Mouse (Mus musculus) cerebellum, postnatal 10 days (tissue): ENCODE measurements at regions not wholly inside any gene's neighbourhood (a gene's known extent, or its start where the extent isn't known, plus 50 kb on each side); places are given as distances from the start of the nearest gene placed in this dataset.

ENCODE experiments used
- DNase-seq, 2 experiments: peaks; one replicate each; pipeline ENCODE4 v3.0.0; 2021; ENCODE audit warnings: mixed read lengths in 2 of 2

DNA sequence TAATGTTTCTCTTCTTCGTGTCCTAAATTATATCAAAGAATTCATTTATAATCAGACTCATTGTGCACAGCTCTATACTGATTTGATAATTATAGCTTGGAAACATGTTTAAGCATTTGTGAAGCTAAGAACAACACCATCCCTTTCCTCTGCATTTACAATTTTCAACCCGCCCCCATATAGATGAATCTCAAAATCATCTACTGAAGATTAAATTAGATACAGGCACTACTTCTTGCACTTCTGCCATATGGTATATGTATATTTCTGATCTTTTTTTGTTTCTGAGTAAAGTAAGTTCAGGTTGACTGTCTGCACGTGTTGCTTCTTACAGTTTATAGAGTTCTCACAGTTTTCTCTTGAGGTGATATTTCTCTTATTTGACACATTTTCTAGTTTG is 583.1 kb upstream of the C030005K15Rik start:
- no peak for DNase-seq

GRCm38 (mm10) chr10:98311403-98311802 is 584.8 kb upstream of the C030005K15Rik start:
- no peak for DNase-seq

GRCm38 (mm10) chr10:98318416-98318815 is 591.9 kb upstream of the C030005K15Rik start:
- no peak for DNase-seq

GRCm38 (mm10) chr10:98323846-98324245 is 590.4 kb upstream of the Atp2b1 start:
- DNase-seq: peak; percentile 67 to 78

GRCm38 (mm10) chr10:98324591-98324990 is 589.6 kb upstream of the Atp2b1 start:
- DNase-seq: no peak

DNA sequence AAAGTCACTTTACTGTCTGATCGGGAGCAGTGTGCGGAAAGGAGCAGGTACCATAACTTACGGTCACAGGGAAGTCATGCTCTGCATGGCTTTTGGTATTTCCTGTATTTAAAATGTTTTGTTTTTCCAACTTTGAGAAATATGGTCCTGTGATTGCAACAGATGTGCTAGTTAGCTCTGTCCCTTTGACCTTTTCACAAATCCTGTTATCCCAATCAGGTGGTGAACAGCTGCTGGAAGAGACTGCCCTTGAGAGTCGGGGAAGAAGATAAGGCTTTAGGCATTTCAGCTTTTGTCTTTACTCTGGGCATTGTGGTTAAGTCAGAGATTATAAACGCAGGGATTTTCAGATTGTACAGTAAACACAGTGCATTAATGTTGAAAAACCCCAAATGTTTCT is 588.5 kb upstream of the Atp2b1 start:
- no peak for DNase-seq

GRCm38 (mm10) chr10:98332682-98333081 is 581.5 kb upstream of the Atp2b1 start:
- DNase-seq: peak; percentile 25 to 32

DNA sequence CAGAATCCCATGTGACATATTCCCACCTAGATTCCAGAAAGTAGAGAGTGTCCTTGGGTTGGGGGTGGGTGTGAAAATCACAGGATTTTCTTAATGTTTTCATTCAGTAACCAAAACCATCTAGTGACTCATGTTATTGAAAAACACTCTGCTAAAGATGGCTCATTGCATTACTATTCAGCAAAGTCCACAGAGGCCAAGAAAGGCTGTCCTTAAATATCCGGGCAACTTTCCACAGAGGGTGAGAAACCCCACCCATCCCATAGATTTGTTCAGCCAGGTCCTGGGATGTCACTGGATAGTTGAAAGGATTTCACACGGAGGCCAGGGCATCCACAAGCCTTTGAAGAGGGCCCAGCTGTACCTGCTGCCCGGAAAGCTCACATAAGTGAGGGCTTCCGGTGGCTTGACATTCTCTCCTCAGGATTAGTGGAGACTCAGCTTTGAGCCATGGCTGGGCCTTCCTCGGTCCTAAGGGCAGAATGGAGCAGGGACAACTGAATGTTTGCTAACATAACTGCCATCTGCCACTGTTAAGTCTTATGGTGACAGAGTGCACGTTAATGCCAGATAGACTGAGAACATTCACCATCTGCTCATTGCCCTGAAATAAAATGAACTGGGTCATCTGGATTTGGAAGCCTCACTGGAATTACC is 580.7 kb upstream of the Atp2b1 start:
- DNase-seq: peak; percentile 80 to 81

DNA sequence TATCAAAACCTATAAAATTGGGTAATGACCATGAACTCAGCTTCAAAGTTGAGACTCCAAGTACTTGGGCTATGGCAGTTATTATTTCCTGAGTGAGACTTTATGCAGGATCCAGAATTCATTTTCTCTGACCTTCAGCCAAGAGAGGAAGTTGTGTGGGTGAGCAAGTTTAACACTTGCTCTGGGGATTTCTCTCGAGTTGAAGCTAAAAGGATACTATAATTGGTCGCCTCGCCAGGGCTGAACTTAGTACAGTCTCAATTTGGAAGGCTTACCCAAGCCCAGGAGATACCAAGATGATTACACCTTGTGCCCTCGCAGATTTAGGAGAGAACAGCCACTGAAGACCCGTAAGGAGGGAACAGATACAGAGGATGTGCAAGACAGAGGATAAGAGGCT is 570.4 kb upstream of the Atp2b1 start:
- DNase-seq: no peak

- DNase-seq: peak; percentile 78 to 83
These were observed 564.7 kb upstream of the Atp2b1 start for GRCm38 (mm10) chr10:98349466-98349865.

GRCm38 (mm10) chr10:98350318-98350926 is 563.8 kb upstream of the Atp2b1 start:
- no peak for DNase-seq

GRCm38 (mm10) chr10:98352061-98352460 is 562.1 kb upstream of the Atp2b1 start:
- DNase-seq: no peak

GRCm38 (mm10) chr10:98354486-98354885 is 559.7 kb upstream of the Atp2b1 start:
- DNase-seq: no peak

GRCm38 (mm10) chr10:98364604-98365003 is 549.6 kb upstream of the Atp2b1 start:
- no peak for DNase-seq

- DNase-seq: no peak
These were observed 541.6 kb upstream of the Atp2b1 start for GRCm38 (mm10) chr10:98372561-98372960.

DNA sequence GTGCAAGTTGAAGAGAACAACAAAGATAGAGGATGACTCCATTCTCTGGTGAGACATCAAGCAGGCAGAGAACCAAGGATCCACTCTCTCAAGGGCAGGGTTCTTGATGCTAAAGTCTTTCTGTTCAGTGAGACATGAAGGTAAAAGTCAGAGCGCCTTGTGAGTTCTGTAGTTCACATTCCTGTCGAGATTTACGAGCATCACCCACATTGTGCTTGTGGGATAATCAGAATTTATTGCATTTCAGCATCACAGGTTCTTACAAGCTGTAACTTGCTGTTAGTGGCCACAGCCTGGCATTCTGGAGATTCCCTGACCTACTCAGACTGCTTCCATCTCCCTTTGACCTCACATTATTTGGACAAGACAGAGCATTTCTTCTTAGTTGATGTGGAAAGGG is 540.9 kb upstream of the Atp2b1 start:
- no peak for DNase-seq

DNA sequence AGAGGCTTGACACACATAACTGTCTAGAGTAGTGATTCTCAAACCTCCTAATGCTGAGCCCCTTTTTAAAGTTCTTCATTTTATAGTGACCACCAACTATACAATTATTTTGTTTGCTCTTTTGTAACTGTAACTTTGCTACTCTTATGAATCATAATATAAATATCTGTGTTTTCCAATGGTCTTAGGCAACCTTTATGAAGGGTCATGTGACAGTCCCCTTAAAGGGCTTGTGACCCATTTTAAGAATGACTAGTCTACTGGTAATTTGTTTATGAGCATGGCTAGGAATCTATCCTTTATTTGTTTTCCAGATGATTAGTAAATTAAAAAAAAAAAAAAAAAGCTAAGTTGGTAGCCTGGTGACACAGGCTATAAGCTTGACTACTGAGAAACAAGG is 539.5 kb upstream of the Atp2b1 start:
- no peak for DNase-seq

- DNase-seq: no peak
These were observed 525.7 kb upstream of the Atp2b1 start for GRCm38 (mm10) chr10:98388543-98388942.

- DNase-seq: peak; percentile 38 to 40
These were observed 514.3 kb upstream of the Atp2b1 start for GRCm38 (mm10) chr10:98399864-98400263.

- DNase-seq: peak; percentile 9 to 28
These were observed 496.1 kb upstream of the Atp2b1 start for GRCm38 (mm10) chr10:98417807-98418743.

DNA sequence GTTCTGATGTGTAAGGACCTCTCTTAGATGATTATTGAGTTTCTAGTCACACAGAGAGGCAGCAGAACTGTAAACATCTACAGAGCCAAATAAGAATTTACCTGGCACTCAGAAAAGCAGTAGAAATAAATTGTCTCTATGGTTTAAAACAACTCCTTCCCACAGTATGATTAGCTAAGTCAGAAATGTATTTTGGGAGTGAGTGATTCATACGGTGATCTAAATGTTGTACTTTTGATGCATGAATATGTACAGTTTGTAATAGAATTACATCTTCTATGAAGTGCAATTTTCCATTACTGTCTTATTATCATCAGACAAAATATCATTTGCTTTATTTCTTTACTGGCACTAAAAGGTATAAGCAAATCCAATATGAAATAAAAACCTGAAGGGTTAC is 489.8 kb upstream of the Atp2b1 start:
- DNase-seq: no peak

- DNase-seq: no peak
These were observed 479.2 kb upstream of the Atp2b1 start for GRCm38 (mm10) chr10:98434974-98435373.

- no peak for DNase-seq
These were observed 452.7 kb upstream of the Atp2b1 start for GRCm38 (mm10) chr10:98461538-98461937.

GRCm38 (mm10) chr10:98474581-98474980 is 439.6 kb upstream of the Atp2b1 start:
- DNase-seq: no peak
